Mouse (Mus musculus): ENCODE measurements at regions not wholly inside any gene's neighbourhood (a gene's known extent, or its start where the extent isn't known, plus 50 kb on each side); places are given as distances from the start of the nearest gene placed in this dataset.

GRCm38 (mm10) chr13:119367544-119367943 lies 60.9 kb upstream of the Paip1 start:
- no peak for DNase-seq

- peak; percentile 65 for DNase-seq
Observed at GRCm38 (mm10) chr13:119378404-119379037, 49.9 kb upstream of the Paip1 start.
